Mouse (Mus musculus) E14TG2a.4 (cell line): ENCODE measurements around the gene Auts2.

Experiments
- CTCF ChIP-seq: conservative IDR thresholded peaks from 2 replicates; pipeline ENCODE4 v1.5.1; 2014; ENCODE audit warnings: low read length
- NANOG ChIP-seq: IDR thresholded peaks from 2 replicates; pipeline ENCODE4 v1.6.1; 2014; ENCODE audit warnings: borderline replicate concordance, low read length, mixed read lengths
- POU5F1 ChIP-seq: IDR thresholded peaks from 2 replicates; pipeline ENCODE4 v1.6.1; 2014; ENCODE audit warnings: low read length, borderline replicate concordance

GRCm38 (mm10) chr5:131398250-131398649 lies 1144.9 kb downstream of the Auts2 start:
- no peak for TF ChIP-seq CTCF
- TF ChIP-seq NANOG = no peak
- no peak for TF ChIP-seq POU5F1
